Mouse (Mus musculus): Measurements from ENCODE around the gene Ankrd35. TPM values are rescaled to one million over a fixed set of nuclear protein-coding genes. Genes with fewer than 3 reads are reported as not detected.

The Ankrd35 gene
- polyA plus RNA-seq, 2 experiments: 3.7 to 4.2 TPM

DNA sequence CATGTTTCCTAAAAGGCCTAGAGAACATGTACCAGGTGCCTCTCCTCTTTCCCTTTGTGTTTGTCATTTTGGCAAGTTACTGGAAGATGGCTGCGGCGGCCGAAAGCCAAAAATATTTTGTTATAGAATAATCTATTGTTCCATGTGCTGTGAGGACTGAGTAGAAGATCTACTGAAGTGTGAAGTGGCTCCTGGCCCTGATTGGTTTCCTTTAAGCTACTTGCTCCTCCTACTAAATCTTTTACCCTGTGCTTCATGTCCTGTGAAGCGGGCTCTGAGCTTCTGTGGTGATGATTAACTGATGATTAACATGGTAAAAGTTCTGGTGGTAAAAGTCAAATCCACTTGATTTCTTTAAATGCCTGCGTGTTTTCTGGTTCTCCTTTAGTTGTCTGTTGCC lies 3.0 kb upstream of the Ankrd35 start:
- peaks cover 24% of the 10 kb centered on the region for H3K4me1 ChIP-seq (ENCODE audit: control insufficient read depth, insufficient read depth, low read length)
- no peak for TF ChIP-seq POLR2A (IDR thresholded peaks at IDR 0.05; ENCODE audit: borderline replicate concordance, extremely low read depth, insufficient read depth, insufficient read length)
- no peaks in the 10 kb centered on the region for H3K36me3 ChIP-seq (ENCODE audit: control insufficient read depth, insufficient read depth, low read length)
- DNase-seq (ENCODE audit: low spot score): no peak
- ATAC-seq (ENCODE audit: low FRiP score, low read depth): no peak
- no peak overlapping the region for H3K4me3 ChIP-seq (replicated peaks; ENCODE audit: low read length)
- H3K27me3 ChIP-seq (ENCODE audit: control insufficient read depth, insufficient read depth, low read length): no peaks in the 10 kb centered on the region
- no peak overlapping the region for H3K27ac ChIP-seq (replicated peaks; ENCODE audit: low read depth, low read length)
- H3K9me3 ChIP-seq (ENCODE audit: control insufficient read depth, low read length): no peaks in the 10 kb centered on the region
- H3K9ac ChIP-seq (ENCODE audit: low read depth, low read length, severe bottlenecking): no peak overlapping the region
- no peak overlapping the region for H3K4me2 ChIP-seq (replicated peaks; ENCODE audit: low read depth, low read length, severe bottlenecking)
- 95% methylated on average over 5 of the region's 5 CpGs for WGBS

DNA sequence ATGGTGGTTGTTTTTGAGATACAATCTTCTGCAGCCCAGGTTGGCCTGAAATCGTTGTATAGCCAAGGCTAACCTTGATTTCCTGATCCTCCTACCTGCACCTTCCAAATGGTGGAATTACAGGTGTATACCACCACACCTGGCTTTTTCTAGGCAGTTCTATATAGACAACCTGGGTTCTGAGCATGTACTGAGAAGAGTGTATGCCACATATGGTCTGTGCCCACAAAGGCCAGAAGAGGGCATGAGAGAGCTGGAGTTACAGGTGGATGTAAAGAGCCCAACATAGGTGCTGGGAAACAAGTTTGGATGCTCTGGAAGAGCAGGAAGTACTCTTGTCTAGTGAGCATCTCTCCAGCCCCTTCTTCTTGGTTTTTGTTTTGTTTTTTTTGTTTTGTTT lies 2.6 kb upstream of the Ankrd35 start:
- Histone ChIP-seq H3K4me2 (replicated peaks; ENCODE audit: low read depth, low read length, severe bottlenecking) (no peak overlapping the region), H3K4me1 (ENCODE audit: control insufficient read depth, insufficient read depth, low read length) (peaks cover 24% of the 10 kb centered on the region), H3K36me3 (ENCODE audit: control insufficient read depth, insufficient read depth, low read length) (no peaks in the 10 kb centered on the region), H3K9ac (ENCODE audit: low read depth, low read length, severe bottlenecking) (no peak overlapping the region), H3K27me3 (ENCODE audit: control insufficient read depth, insufficient read depth, low read length) (no peaks in the 10 kb centered on the region), H3K27ac (replicated peaks; ENCODE audit: low read depth, low read length) (no peak overlapping the region), H3K9me3 (ENCODE audit: control insufficient read depth, low read length) (no peaks in the 10 kb centered on the region), H3K4me3 (replicated peaks; ENCODE audit: low read length) (no peak overlapping the region)
- no peak for TF ChIP-seq POLR2A (IDR thresholded peaks at IDR 0.05; ENCODE audit: borderline replicate concordance, extremely low read depth, insufficient read depth, insufficient read length)
- DNase-seq (ENCODE audit: low spot score): no peak
- no peak for ATAC-seq (ENCODE audit: low FRiP score, low read depth)
- 33% methylated on average over 1 of the region's 1 CpGs for WGBS

DNA sequence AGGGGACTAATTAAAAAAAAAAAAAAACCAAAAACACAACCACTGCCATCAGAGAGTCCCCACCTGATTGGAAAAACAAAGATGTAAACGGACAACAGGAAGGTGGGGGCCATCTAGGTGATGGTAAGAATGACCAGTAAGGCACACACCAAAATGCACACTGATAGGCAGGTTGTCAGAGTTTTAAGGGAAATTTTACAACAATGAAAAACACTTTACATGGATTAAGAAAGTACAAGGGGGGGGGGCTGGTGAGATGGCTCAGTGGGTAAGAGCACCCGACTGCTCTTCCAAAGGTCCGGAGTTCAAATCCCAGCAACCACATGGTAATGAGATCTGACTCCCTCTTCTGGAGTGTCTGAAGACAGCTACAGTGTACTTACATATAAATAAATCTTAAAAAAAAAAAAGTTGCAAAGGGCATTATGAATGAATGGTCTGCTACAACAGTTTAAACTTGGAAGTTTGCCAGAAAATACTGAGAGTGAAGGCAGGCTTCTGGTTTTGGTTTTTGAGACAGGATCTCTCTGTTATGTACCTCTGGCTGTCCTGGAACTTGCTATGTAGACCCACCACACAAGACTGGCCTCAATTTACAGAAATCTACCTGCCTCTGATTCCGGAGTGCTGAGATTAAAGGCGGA lies 1.4 kb upstream of the Ankrd35 start:
- no peak for TF ChIP-seq POLR2A (IDR thresholded peaks at IDR 0.05; ENCODE audit: borderline replicate concordance, extremely low read depth, insufficient read depth, insufficient read length)
- Histone ChIP-seq H3K27ac (replicated peaks; ENCODE audit: low read depth, low read length) (no peak overlapping the region), H3K9ac (ENCODE audit: low read depth, low read length, severe bottlenecking) (no peak overlapping the region), H3K4me1 (ENCODE audit: control insufficient read depth, insufficient read depth, low read length) (peaks cover 16% of the 10 kb centered on the region), H3K27me3 (ENCODE audit: control insufficient read depth, insufficient read depth, low read length) (no peaks in the 10 kb centered on the region), H3K9me3 (ENCODE audit: control insufficient read depth, low read length) (no peaks in the 10 kb centered on the region), H3K4me2 (replicated peaks; ENCODE audit: low read depth, low read length, severe bottlenecking) (no peak overlapping the region), H3K4me3 (replicated peaks; ENCODE audit: low read length) (no peak overlapping the region), H3K36me3 (ENCODE audit: control insufficient read depth, insufficient read depth, low read length) (no peaks in the 10 kb centered on the region)
- 93% methylated on average over 5 of the region's 5 CpGs for WGBS
- ATAC-seq (ENCODE audit: low FRiP score, low read depth) (no peak), DNase-seq (ENCODE audit: low spot score) (no peak)

DNA sequence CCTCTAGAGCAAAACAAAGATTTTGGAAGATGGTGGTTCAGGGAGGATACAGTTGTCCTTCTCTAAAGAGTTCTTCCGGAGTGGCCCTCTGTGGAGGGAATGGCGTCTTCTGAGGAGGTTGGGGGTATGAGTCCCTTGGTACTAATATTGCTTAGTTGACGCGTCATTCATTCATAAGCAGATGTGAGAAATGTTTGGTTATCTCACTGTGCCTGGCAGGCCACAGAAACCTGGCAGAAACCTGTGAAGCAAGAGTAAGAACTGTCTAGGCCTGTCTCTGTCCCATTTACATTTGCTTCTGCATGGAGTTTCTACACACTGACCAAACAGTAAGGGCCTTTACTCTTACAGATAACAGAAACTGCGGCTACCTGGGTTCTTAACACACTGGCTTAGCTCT lies 1.6 kb downstream of the Ankrd35 start:
- Histone ChIP-seq H3K9ac (ENCODE audit: low read depth, low read length, severe bottlenecking) (no peak overlapping the region), H3K36me3 (ENCODE audit: control insufficient read depth, insufficient read depth, low read length) (no peaks in the 10 kb centered on the region), H3K27ac (replicated peaks; ENCODE audit: low read depth, low read length) (no peak overlapping the region), H3K4me2 (replicated peaks; ENCODE audit: low read depth, low read length, severe bottlenecking) (no peak overlapping the region), H3K27me3 (ENCODE audit: control insufficient read depth, insufficient read depth, low read length) (no peaks in the 10 kb centered on the region), H3K9me3 (ENCODE audit: control insufficient read depth, low read length) (no peaks in the 10 kb centered on the region), H3K4me1 (ENCODE audit: control insufficient read depth, insufficient read depth, low read length) (peaks cover 14% of the 10 kb centered on the region), H3K4me3 (replicated peaks; ENCODE audit: low read length) (no peak overlapping the region)
- ATAC-seq (ENCODE audit: low FRiP score, low read depth) (no peak), DNase-seq (ENCODE audit: low spot score) (no peak)
- TF ChIP-seq POLR2A (IDR thresholded peaks at IDR 0.05; ENCODE audit: borderline replicate concordance, extremely low read depth, insufficient read depth, insufficient read length): no peak
- 92% methylated on average over 5 of the region's 5 CpGs for WGBS

DNA sequence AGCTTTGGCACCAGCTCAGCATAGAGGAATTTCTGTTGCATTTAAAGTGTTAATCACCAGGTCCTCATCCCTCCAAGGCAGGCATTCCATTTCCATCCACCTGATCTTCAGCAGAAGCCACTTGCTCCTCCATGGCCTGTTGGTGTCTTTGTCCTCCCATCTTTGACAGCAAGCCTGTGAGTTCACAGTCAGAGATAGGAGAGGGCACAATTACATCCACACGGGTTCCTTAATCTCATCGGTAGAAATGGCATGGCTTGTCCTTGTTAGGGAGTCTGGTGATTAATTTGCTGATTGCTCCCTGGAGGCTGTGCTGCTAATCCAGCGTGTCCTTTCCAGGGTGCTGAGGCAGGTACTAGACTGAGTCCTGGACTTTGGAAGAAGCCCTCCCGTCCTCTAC lies 3.6 kb downstream of the Ankrd35 start:
- H3K4me3 ChIP-seq (replicated peaks; ENCODE audit: low read length): no peak overlapping the region
- ATAC-seq (ENCODE audit: low FRiP score, low read depth): no peak

More for the DNA sequence above, 3.6 kb downstream of the Ankrd35 start:
- WGBS: 73% methylated on average over 4 of the region's 4 CpGs
- peaks cover 14% of the 10 kb centered on the region for H3K4me1 ChIP-seq (ENCODE audit: control insufficient read depth, insufficient read depth, low read length)
- no peak overlapping the region for H3K4me2 ChIP-seq (replicated peaks; ENCODE audit: low read depth, low read length, severe bottlenecking)
- no peak overlapping the region for H3K27ac ChIP-seq (replicated peaks; ENCODE audit: low read depth, low read length)
- no peak for TF ChIP-seq POLR2A (IDR thresholded peaks at IDR 0.05; ENCODE audit: borderline replicate concordance, extremely low read depth, insufficient read depth, insufficient read length)
- H3K9ac ChIP-seq (ENCODE audit: low read depth, low read length, severe bottlenecking): no peak overlapping the region
- no peaks in the 10 kb centered on the region for H3K9me3 ChIP-seq (ENCODE audit: control insufficient read depth, low read length)
- DNase-seq (ENCODE audit: low spot score): no peak
- no peaks in the 10 kb centered on the region for H3K36me3 ChIP-seq (ENCODE audit: control insufficient read depth, insufficient read depth, low read length)
- no peaks in the 10 kb centered on the region for H3K27me3 ChIP-seq (ENCODE audit: control insufficient read depth, insufficient read depth, low read length)
